Mouse (Mus musculus) lung, postnatal 10 days (tissue): ENCODE data around the gene Gm4969.

Source experiments
- DNase-seq: peaks from one replicate; pipeline ENCODE4 v3.0.0; 2021

Gene Gm4969

DNA sequence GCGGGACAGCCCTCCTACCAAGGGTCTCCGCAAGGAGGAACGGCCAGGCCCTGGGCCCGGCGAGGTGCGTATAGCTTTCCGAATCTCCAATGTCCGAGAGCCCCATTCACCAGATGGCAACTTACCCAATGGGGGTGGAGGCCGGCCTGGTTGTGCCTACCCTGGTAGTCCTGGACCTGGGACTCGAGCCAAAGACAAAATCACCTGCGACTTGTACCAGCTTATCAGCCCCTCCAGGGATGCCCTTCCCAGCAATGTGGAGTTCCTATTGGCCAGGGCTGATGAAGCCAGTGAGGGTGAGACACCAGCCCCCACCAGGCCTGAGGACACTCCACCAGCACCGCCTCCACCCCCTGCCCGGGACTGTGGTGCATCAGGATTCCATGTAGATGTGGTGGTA, 18.0 kb upstream of the Gm4969 start:
- DNase-seq: no peak

DNA sequence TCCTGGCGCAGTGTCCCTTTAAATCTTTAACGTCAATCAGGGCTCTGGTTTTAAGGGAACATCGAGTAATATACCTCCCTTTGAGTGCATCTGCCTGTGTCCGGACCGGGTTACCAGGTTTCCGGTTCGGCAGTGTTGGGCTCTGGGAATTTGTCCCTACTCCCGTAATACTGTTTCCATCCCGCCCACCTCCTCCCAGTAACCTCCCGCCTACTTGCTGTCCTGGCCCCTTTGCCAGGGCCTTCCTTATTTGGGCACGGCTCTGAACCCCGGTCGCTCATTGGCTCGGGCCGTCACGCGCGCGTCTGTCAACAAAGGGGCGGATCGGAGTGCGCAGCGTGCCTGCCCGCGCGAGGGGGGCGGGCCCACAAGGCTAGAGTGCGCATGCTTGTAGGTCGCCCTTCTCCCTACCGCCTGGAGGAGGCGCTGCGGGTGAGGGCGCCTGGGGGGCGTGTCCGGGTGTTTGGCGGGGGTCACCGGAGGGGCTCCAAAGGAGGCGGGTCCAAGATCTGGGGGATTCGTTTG, 13.2 kb upstream of the Gm4969 start:
- peak; percentile 99 for DNase-seq

DNA sequence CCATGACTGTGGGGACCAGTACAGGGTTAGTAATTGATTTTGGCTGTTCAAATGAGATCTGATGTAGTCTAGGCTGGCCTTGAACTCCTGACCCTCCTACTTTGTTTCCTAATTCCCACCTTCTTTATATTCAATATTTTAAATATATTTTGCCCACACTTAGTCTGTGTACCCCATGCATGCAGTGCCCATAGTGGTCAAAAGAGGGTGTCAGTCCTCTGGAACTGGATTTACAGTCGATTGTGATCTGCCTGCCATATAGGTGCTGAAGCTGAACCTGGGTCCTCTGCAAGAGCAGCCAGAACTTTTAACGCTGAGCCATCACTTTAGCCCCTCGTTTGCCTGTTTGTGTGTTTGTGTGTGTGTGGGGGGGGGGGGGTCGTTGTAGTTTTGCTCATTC, 12.5 kb upstream of the Gm4969 start:
- peak; percentile 38 for DNase-seq

DNA sequence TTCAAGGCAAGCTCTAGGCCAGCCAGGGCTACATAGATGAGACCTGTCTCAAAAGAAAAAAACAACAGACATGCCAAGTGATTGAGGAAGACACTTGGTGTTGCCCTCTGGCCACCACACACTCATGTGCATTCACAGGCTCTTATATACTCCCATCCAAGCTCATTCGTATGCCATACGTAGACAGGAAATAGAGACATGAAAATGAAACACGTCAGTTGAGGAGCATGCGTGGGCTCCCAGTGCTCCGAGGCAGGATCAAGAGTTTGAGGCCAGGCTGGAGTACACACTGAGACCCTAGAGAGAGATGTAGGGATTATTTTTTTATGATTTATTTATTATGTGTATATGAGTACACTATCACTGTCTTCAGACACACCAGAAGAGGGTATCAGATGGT, 11.2 kb upstream of the Gm4969 start:
- no peak for DNase-seq

DNA sequence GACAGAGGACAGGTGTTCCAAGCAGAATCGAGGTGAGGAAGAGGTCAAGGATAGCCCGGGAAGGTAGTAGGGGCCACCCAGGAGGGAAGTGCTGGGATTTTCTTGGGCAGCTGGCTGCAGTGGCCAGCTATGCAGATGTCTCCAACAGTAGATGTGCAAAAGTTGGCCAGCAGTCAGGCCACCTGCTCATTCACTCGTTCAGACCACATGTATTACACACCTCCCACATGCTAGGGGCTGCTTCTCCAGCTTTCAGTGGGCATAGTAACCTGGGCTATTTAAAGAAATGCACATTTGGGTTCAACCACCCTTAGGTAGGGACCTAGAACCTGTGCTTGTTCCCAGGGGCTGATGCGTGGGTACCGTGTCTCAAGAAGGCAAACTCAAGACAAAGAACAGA, 9.6 kb upstream of the Gm4969 start:
- no peak for DNase-seq

- no peak for DNase-seq
These were observed 6.5 kb upstream of the Gm4969 start for GRCm38 (mm10) chr7:19124713-19125112.

DNA sequence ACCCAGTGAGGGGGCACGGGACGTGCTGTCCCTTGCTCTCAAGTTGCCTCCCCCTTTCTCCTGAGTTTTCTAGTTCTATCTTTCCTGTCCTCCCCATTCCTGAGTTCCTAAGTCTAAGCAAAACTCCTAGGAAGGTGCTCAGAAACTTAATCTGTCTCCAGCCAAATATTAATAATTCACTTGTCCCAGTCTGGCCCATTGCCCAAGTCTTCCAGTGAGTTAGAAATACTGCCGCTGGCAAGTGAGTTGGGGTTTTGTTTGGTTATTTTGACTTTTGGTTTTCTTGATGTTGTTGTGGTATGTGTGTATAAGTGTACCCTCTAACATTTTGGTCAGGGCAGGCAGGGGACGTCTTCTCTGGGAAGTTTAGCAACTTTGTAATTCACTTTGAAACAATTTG, 3.5 kb upstream of the Gm4969 start:
- no peak for DNase-seq

GRCm38 (mm10) chr7:19119631-19120429, 1.7 kb upstream of the Gm4969 start, which contains the start of gene Fbxo46:
Gene Fbxo46 (plus strand): TSS chr7:19119859.
- DNase-seq: peak; percentile 98

DNA sequence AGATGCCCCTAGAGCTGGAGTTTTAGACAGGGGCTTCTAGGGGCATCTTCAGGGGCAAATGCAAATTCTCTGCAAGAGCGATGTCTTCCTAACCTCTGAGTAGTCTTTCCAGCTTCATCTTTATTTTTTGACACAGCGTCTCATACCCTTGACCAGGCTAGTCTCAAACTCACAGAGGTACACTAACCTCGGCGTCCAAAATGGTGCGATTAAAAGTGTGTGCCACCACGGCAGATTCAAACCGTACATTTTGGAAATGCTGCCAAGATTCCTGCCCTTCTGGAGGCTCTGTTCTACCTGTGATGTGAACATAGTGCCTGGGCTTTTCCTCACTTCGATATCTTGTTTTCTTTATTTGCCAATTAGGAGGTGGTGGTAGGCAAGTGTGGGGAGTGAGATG, 915 bp upstream of the Gm4969 start:
- no peak for DNase-seq

- DNase-seq: no peak
These were observed 8.6 kb downstream of the Gm4969 start for GRCm38 (mm10) chr7:19109565-19109964.

DNA sequence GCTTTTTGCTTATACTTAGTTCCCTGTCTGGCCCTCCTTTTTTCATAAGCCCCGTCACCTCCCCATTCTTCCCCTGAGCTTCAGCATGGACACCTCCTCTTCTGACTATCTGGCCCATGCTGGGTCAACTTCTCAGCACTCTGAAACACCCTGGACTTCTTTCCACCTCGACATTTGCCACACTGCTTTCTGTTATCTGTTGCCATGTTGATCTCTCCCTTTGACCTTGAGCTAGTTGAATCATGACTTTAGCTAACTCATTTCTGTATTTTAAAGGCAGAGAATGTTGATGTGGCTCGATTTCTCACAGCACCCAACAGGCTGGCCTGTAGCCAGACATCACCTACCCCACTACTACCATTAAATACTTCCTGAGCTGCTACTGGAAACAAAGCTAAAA, 10.7 kb downstream of the Gm4969 start:
- no peak for DNase-seq

GRCm38 (mm10) chr7:19104486-19104885, 13.7 kb downstream of the Gm4969 start:
- no peak for DNase-seq

DNA sequence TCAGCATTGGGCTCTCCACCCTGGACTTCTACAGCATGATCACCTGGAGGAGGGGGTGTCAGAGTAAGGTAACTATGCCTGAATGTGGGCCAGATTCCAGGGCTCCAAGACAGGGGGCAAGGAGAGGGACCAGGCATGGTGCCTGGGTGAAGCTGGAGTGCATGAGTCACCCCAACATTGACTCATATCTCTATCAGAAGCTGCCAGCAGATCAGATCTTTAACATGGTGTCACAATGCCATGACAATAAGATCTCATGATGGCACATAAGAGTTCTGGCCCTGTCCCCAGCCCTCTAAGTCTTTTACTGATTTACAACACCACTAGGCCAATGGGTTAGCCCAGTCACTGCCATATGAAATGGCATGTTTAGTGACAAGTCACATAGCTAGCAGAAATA, 14.4 kb downstream of the Gm4969 start:
- DNase-seq: no peak

GRCm38 (mm10) chr7:19100290-19100689, 17.9 kb downstream of the Gm4969 start:
- DNase-seq: no peak

DNA sequence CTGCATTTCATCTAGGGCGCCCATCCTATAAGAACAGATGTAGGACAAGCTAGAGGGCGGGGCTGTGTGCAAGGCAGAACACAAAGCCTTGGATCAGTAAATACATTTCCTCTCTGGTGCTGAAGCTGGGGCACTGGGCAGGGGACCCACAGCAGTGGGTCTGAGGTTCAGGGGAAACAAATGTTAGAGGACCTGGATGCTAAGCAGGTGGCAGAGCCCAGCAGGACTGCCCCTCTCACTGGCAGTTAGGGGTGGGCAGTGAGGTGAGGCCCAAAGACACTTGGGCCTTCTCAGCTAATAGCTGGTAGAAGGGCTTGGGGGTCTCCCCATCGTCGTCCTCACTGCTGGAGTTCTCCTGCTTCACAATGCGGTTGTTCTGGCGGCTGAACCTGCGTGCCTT, 19.4 kb downstream of the Gm4969 start:
- no peak for DNase-seq

- DNase-seq: no peak
These were observed 20.3 kb downstream of the Gm4969 start for GRCm38 (mm10) chr7:19097863-19098262.

GRCm38 (mm10) chr7:19097217-19097616, 21.0 kb downstream of the Gm4969 start:
- DNase-seq: no peak

- no peak for DNase-seq
These were observed 21.7 kb downstream of the Gm4969 start for GRCm38 (mm10) chr7:19096421-19096976.

- peak; percentile 87 for DNase-seq
These were observed 22.4 kb downstream of the Gm4969 start for GRCm38 (mm10) chr7:19095751-19096110.

DNA sequence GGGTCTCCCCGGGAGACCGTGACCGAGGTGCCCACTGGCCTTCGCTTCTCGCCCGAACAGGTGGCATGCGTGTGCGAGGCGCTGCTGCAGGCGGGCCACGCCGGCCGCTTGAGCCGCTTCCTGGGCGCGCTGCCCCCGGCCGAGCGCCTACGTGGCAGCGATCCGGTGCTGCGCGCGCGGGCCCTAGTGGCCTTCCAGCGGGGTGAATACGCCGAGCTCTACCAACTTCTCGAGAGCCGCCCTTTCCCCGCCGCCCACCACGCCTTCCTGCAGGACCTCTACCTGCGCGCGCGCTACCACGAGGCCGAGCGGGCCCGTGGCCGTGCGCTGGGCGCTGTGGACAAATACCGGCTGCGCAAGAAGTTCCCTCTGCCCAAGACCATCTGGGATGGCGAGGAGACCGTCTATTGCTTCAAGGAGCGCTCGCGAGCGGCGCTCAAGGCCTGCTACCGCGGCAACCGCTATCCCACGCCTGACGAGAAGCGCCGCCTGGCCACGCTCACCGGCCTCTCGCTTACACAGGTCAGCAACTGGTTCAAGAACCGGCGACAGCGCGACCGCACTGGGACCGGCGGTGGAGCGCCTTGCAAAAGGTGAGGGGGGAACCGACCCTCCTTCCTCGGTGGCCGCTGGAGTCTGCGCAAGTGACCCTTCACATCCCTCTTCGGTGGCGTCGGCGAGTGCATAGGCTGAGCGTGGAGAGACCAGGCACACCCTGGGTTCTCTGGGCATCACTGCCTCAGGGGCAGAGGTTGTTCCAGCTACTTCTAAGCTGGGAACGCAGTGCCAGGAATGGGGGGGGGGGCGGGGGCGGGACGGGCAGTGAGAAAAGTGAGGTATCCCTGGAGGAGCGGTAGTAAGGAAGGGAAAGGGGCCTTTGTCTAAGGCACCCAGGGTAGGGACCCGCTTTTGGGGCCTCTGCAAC, 23.1 kb downstream of the Gm4969 start:
- peak; percentile 68 for DNase-seq

GRCm38 (mm10) chr7:19094471-19094825, 23.7 kb downstream of the Gm4969 start, which contains the start of gene Six5:
Gene Six5 (plus strand): TSS chr7:19094594.
- peak; percentile 73 for DNase-seq

DNA sequence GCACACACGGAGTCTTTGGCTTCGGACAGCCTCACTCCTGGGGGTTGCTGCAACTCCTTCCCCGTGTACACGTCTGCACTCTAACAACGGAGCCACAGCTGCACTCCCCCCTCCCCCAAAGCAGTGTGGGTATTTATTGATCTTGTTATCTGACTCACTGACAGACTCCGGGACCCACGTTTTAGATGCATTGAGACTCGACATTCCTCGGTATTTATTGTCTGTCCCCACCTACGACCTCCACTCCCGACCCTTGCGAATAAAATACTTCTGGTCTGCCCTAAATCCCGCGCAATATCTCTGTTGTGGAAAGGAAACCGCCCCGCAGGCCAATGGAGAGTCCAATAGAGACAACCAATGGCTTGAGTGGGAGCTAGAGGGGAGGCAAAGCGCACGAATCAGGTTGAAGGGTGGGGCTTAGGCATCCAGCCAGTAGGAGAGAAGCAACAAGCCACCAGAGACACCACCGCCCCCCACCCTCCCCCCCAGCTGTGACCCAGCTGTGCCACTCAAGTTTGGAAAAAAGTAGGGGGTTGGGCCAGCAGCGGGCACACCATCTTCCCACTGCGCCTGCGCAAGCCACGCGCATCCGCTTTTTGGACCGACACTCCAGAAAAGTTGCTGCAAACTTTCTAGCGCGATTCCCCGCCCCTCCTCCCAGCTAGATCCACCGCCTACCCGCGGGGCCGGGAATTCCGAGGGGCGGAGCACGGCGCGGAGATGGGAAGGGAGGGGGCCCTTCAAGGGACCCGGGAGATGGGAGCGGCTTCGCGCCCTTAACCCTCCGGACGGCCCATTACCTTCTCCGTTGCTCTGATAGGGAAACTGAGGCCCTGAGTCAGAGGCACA, 24.4 kb downstream of the Gm4969 start:
- peak; percentile 99 for DNase-seq

GRCm38 (mm10) chr7:19093174-19093521, 25.0 kb downstream of the Gm4969 start:
- DNase-seq: peak; percentile 94
